Mouse (Mus musculus) c-Kit-negative CD71-positive TER-119-positive erythroid progenitor cells, embryonic 14.5 days (primary cell): ENCODE measurements around the gene Alg14.

Experiments
- DNase-seq: peaks from one replicate; pipeline ENCODE4 v3.0.0-alpha.2; 2013; ENCODE audit warnings: low read depth, low spot score

Gene Alg14

DNA sequence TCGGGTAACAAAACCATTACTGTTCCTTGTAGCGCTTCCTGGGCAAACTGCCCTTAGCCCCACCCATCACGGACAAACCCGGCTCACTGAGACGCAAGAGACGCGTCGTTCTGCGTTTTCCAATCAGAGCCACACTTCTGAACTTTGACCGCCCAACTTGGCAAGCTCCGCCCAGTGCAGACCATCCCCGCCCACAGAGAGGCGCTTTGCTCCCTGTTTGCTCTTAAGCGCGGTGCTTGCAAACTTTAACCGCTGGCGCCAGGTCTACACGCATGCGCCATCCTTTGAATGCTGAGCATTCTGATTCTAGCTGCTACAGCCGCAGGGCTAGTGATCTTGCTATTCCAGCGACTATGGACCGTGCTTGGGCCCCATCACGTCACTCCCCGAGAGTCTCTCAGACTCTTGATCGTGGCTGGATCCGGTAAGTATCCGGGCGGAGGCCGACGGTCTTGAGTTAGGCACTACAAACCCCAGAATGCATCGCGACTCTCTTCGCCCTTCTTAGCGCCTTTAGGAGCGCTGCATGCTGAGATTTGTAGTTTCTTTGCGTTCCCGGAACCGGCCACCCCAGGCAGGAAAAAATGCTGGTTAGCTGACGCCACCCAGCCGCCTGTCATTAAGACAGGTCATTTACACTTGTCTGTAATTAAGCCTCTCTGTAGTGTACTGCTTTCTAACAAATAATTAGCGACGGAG is at the start of gene Alg14:
Gene Alg14, plus strand, starts transcription at position 214 of the 699 bp plus-strand sequence.
- DNase-seq: peak; percentile 97

DNA sequence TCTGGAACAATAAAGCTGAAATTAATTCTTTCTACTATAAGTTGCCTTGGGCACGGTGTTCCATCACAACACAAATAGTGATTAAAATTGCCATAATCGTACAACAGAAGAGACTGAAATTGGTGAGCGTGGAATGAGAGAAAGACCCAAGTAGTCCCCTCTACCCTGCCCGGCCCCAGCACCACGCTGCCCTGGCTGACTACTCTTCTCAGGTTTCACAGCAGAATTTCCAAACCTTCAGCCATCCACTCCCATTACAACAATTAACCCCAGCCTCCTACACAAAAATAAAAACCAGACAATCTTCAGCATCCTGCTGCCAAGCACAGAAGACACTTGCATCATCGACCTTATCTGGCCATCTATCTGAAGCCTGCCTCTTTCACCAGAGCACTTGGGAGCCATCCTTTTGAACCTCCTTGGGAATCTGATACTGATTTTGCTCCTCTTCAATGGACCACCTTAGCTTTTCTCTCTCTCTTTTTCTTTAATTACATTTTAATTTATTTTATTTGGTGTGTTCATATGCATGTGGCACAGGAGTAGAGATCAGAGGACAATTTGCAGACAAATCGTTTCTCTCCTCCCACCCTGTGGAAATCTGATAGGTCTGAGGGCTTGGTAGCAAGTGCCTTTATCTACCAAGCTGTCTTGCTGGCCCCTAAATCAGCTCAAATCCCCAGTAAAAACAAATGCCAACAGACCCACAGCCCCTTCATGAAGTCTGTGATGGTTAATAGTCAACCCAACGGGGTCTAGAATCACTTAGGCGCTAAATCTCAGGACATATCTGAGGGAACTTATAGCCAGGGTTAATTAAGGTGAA is 49.2 kb upstream of the Alg14 start:
- no peak for DNase-seq

- no peak for DNase-seq
Measured at GRCm38 (mm10) chr3:121242941-121243340, 48.6 kb upstream of the Alg14 start.

GRCm38 (mm10) chr3:121250048-121250447 is 41.5 kb upstream of the Alg14 start:
- DNase-seq: no peak

DNA sequence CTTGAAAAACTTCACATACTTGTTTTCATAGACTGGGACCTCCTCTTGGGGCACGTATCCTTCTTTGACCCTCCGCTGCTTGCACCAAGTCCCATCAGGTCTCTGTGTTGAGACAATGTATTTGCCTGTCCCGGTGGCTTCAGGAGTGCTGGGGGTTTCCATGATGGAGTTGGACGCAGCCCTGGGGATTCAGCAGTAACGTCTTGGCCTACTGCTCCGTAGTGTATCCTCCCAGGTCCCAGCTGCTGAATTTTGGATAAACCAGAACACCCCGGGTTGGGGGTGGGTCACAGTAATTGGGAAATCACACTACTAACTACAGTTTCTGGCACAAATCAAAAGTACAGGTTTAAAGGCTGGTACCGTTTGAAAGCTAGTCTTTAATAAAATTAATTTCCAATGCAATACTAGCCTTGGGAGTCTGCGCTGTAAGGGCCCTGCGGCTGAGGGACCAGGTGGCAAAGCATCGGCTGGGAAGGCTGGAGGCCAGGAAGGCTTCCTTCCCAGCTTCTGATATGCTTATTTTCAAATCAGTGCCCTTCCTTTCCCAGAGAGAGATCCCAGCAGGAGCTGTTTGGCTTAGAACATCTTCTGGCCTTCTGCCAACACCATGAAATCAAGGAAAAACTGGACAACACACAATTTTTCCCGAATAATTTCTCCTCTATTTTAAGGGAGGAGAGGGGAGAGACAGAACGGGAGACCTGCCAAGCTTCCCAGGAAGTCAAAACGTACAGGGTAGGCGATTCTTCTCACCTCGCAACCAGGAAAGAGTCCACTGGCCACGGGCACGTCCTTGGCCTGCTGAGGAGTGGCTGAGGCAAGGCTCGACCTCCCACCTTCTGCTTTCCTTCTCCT is 40.8 kb upstream of the Alg14 start:
- no peak for DNase-seq

DNA sequence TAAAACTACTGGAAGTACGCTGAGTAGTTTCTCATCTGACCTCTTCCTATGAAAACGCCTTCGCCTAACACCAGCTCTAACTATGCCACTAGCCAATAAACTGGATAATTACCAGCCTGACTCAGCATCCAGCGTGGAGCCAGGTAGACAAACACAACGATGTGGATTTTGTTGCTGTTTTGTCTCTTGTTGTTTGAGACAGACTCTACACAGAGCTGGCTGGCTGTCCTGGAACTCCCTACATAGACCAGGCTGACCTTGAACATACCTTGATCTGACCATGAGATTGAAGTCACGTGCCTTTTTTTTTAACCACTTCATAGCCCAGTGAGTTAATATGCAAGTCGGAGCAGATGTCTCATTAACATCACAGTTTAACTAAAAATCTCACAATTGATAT is 36.1 kb upstream of the Alg14 start:
- DNase-seq: no peak

DNA sequence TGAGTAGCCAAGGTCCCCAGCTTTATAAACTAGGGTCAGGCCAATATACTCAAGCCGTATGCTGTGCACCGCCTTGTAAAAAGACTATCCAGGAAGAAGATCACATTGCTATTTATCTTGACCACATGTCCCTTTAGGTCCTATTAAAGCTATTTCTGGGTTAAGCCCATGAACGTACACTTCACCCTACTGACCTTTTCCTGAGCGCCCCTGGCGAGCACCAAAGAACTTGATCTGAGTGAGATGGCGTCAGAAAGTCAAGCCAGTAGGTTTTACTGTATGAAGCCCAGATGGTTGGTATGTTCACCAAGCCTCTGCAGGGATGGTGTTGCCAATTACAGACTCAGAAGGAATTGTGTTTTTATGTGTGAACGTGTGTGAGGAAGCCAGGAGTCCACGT is 35.4 kb upstream of the Alg14 start:
- DNase-seq: no peak

DNA sequence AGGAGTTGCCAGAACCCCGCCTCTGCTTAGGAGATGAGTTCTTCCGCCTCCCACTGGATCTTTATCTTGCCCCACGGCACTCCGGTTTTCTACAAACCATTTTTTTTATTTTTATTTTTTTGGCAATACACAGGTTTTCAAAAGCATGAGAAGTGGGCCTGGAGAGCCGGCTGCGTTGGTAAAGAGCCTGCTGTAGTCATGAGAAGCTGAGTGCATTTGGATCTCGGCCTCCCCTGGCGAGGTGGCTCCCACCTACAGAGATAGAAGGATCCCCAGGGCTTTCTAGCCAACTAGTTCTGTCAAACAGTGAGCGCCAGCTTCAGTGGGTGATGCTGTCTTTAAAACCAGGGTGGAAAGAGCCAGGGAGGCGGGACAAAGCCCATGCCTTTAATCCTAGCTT is 34.2 kb upstream of the Alg14 start:
- DNase-seq: no peak

DNA sequence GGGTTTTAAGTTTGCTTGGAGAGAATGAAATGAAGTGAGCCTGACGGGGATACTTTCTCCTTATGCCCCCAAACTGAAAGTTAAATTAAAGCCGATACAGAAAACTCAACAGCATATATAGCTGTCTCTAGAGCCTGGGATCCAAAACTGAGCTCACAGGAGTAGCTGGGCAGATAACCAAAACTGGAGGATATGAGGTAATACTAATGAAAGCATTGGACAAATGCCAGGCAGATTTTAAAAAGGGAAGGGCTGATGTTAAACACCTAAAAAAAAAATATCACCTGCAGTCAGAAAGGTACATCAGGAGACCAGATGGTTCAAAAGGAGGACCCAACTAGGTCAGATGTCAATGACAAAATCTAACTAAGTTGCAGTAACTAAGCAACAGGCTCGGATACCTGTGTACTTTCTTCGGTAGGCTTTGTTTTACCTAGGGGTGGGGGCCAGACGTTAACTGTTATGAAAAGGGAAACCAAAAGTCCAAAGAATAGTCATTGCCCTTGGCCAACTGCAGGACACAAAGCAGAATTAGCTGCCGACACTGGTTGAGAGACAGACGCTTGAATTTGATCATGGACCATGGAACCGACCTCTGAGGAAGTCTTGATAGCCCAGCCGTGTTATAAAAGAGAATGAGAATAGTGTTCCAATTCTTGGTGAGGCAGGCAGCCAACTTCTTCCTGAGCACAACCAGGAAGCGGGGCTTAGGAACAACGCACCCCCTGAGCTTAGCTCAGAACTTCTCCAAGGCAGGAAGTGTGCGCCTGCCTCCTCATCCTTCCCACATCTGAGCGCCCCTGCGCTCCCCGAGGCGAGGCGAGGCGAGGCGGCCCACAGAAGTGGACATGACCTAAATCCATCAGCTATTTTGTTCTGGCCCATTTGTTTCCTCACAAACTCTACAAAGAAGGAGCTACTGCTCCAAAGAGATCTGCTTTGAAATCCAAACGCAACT is 32.8 kb upstream of the Alg14 start:
- DNase-seq: no peak

DNA sequence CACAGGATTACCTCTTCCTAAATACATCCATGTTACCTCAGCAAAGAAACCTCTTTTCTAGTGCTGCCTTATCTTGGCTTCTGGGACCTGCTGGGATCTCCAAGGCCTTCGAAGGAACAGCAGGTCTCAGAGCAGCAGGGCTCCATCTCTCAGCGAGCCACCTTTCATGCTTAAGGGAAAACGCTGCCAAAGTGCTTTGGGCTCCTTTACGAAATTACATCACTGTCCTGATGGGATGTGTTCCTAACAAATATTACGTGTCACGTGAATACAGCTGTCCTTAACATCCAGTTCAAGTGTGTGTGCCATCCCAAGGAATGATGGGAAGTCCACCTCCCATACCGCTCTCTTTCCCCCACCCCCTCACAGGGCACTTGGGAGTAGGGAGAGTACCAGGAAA is 31.5 kb upstream of the Alg14 start:
- DNase-seq: no peak

DNA sequence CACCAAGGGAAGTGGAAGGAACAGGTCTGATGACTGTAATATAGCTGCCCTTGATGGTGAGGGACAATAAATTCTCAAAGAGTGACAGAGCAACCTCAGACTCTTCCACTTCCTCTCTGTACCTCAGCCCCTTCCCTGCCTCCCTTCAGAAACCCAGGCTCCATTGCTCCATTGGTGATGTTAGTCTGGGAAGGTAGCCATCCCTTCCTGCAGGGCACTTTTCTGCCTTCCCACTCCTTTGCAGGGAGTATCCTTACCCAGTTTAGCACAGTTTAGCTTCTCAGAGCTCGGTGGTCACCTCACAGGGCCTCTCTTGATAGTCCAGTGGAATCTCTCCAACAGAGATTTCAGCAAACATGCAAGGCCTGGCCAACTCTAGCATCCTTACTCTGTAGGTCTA is 30.7 kb upstream of the Alg14 start:
- DNase-seq: no peak

- DNase-seq: peak; percentile 59
Measured at GRCm38 (mm10) chr3:121261251-121261650, 30.3 kb upstream of the Alg14 start.

GRCm38 (mm10) chr3:121261939-121262520 is 29.5 kb upstream of the Alg14 start:
- DNase-seq: peak; percentile 44

GRCm38 (mm10) chr3:121262521-121263204 is 28.9 kb upstream of the Alg14 start:
- no peak for DNase-seq

GRCm38 (mm10) chr3:121263205-121263548 is 28.4 kb upstream of the Alg14 start:
- no peak for DNase-seq

DNA sequence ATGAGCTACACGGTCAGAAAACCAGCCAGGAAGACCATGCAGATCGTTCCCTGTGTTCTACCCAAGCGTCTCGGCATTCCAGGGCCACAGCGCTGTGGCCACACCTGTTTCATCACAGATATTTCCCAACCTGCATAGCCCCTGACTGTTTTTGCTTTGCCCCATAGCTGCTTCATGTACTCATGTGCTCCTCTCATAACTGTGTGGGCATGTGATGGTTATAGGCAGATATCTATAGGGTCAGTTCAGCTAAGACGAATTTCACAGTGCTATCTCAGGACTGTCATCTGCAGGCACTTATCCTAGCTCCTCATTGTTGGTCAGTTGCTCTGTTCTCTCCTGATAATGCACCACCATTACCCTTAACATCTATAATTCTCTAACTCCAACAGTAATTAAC is 27.3 kb upstream of the Alg14 start:
- DNase-seq: no peak

DNA sequence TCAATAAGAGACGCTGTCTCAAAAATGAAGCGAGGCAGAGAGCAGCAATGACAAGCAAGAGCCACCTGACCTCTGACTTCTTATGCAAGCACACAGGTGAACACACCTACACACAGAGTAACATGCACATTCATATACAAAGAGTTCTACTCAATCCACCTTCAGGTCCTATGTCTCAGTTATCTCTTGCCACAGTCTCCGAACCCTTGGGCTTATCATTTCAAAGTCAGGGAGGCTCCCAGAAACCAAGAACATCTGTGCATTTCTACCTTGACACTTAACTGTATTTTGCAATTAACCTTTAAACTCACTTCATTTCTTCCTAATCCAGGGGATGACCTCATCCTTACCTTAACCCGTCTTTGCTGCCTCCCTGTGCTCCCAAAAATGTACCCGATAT is 24.3 kb upstream of the Alg14 start:
- no peak for DNase-seq

DNA sequence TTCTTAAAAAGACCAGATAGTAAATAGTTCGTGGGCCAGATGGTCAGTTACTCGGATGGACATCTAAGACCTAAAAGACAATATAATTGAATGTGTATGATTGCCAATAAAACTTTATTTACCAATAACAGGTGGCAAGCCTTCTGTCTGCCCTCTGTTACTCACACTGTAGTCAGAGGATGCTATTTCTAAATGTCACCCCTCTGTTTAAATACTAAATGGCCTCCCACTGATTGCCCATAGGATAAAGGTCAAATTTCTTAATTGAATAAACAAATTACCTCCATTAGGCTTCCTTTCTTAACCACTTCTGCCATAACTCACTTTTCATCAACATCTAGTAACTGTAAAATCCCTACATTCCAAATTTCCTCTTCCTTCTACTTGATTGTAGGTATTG is 19.0 kb upstream of the Alg14 start:
- no peak for DNase-seq

DNA sequence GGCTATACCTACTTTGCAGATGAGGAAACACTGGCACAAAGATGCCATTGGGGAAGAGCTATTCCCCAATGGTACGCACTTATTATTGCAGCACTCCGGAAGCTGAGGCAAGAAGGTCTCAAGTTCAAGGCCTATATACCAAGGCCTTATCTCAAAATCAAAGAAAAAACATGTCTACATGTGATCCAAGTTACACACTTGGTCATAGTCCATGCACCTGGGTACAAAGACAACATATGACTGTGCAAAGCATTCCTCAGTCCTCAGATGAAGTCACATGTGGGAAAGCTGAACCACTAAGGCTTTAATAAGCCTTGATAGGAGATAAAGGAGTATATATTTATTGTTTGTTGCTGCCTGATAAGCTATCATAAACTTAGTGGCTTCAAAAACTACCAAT is 17.6 kb upstream of the Alg14 start:
- no peak for DNase-seq

DNA sequence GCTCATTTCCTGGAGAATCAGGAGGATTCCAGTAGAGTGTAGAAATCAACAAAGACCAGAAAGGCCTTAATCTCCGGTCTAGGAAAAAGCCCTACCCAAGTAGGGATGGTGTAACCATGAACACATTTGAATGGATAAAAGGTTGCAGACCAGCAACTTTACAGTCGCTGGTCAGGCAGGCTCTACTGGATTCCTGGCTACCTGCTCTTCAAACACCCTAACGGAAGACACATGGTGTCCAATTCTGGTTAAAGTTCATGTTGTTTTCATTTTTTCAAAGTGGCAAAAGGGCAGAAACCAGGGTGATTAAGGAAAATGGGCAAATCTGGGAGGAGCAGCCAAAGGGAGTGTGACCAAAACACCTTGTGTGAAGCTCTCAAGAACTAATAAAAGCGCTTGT is 14.6 kb upstream of the Alg14 start:
- DNase-seq: no peak
